In genomic region chr8:119559402-119559720, GRCm38 (mm10) we compare ENCODE assay signal across 8 mouse cellular contexts. TPM values are rescaled to one million over a fixed set of nuclear protein-coding genes. Genes with fewer than 3 reads are reported as not detected.
A peak's percentile ranks its signal among the peaks of the same experiment; 100 is the strongest.
DNase-seq lines count a peak whose midpoint lies in the region; ATAC-seq and TF ChIP-seq lines count a peak whose summit lies in the region.

No protein-coding gene starts in this region.

- H3K36me3 ChIP-seq in hindbrain, embryonic 12.5 days = peaks cover 34% of the 10 kb centered on the region
- H3K36me3 ChIP-seq in hindbrain, embryonic 14.5 days (replicated peaks; ENCODE audit: control insufficient read depth, insufficient read depth) = peaks cover 39% of the 10 kb centered on the region
- H3K36me3 ChIP-seq in hindbrain, embryonic 16.5 days (ENCODE audit: control insufficient read depth, insufficient read depth, low read length) = peaks cover 16% of the 10 kb centered on the region
- peaks cover 29% of the 10 kb centered on the region for H3K36me3 ChIP-seq in midbrain, embryonic 15.5 days (replicated peaks)

- ATAC-seq in hindbrain, embryonic 12.5 days (ENCODE audit: low FRiP score) = 0 out of 2 replicates have a peak, but pooled peaks have one; percentile 1
- ATAC-seq in hindbrain, embryonic 14.5 days (ENCODE audit: low FRiP score) = no peak
- peak; percentile 4; the same call in 1 of the 2 replicates for ATAC-seq in hindbrain, embryonic 16.5 days
- peak; percentile 3; the same call in 1 of the 2 replicates for ATAC-seq in midbrain, embryonic 15.5 days (replicated peaks)
- ATAC-seq in CD4-positive, CD25-positive, alpha-beta regulatory T cell, adult 4 months = no peak

- H3K27ac ChIP-seq in hindbrain, embryonic 12.5 days = peak overlapping the region; percentile 93; the same call in 1 of the 2 replicates
- no peak overlapping the region for H3K27ac ChIP-seq in hindbrain, embryonic 14.5 days
- no peak overlapping the region for H3K27ac ChIP-seq in cortical plate, adult 2 months (ENCODE audit: insufficient read depth, low read length)
- H3K27ac ChIP-seq in hindbrain, embryonic 16.5 days (ENCODE audit: low read depth, low read length) = peak overlapping the region; percentile 79
- H3K27ac ChIP-seq in midbrain, embryonic 15.5 days = peak overlapping the region; percentile 95

- H3K4me2 ChIP-seq in hindbrain, embryonic 12.5 days (replicated peaks) = peak overlapping the region; percentile 60
- no peak overlapping the region; the same call in 1 of the 2 replicates for H3K4me2 ChIP-seq in hindbrain, embryonic 14.5 days (replicated peaks)
- H3K4me2 ChIP-seq in hindbrain, embryonic 16.5 days (ENCODE audit: low read length) = peak overlapping the region; percentile 81; the same call in 1 of the 2 replicates
- peak overlapping the region; percentile 76; the same call in 1 of the 2 replicates for H3K4me2 ChIP-seq in midbrain, embryonic 15.5 days

- no peak for DNase-seq in hindbrain, embryonic 14.5 days (ENCODE audit: low spot score)
- DNase-seq in left cerebral cortex, adult 11 months (ENCODE audit: low spot score) = no peak
- no peak for DNase-seq in lung, adult 18-20 months

- peaks cover 13% of the 10 kb centered on the region for H3K4me1 ChIP-seq in hindbrain, embryonic 12.5 days
- H3K4me1 ChIP-seq in hindbrain, embryonic 14.5 days (replicated peaks; ENCODE audit: control insufficient read depth, insufficient read depth, low read length) = peaks cover 13% of the 10 kb centered on the region
- H3K4me1 ChIP-seq in cortical plate, adult 2 months (ENCODE audit: control insufficient read depth, insufficient read depth, low read length) = peaks cover 2% of the 10 kb centered on the region; the same call in 1 of the 2 replicates
- peaks cover 25% of the 10 kb centered on the region for H3K4me1 ChIP-seq in hindbrain, embryonic 16.5 days (ENCODE audit: control insufficient read depth, insufficient read depth, low read depth, low read length)
- peaks cover 35% of the 10 kb centered on the region for H3K4me1 ChIP-seq in midbrain, embryonic 15.5 days

- no peak for TF ChIP-seq POLR2A in cortical plate, adult 2 months (IDR thresholded peaks at IDR 0.05; ENCODE audit: extremely low read depth, insufficient read depth, low read length)

- no peaks in the 10 kb centered on the region for H3K27me3 ChIP-seq in hindbrain, embryonic 12.5 days
- H3K27me3 ChIP-seq in hindbrain, embryonic 14.5 days (ENCODE audit: control insufficient read depth, insufficient read depth, low read length) = no peaks in the 10 kb centered on the region
- no peaks in the 10 kb centered on the region for H3K27me3 ChIP-seq in hindbrain, embryonic 16.5 days (replicated peaks; ENCODE audit: control insufficient read depth, insufficient read depth, low read length)
- no peaks in the 10 kb centered on the region for H3K27me3 ChIP-seq in midbrain, embryonic 15.5 days (replicated peaks)

- no peaks in the 10 kb centered on the region for H3K9me3 ChIP-seq in hindbrain, embryonic 12.5 days (replicated peaks)
- no peaks in the 10 kb centered on the region for H3K9me3 ChIP-seq in hindbrain, embryonic 14.5 days (ENCODE audit: control insufficient read depth, low read length)
- H3K9me3 ChIP-seq in hindbrain, embryonic 16.5 days (ENCODE audit: control insufficient read depth, low read length) = no peaks in the 10 kb centered on the region
- H3K9me3 ChIP-seq in midbrain, embryonic 15.5 days = no peaks in the 10 kb centered on the region

- no peak overlapping the region for H3K9ac ChIP-seq in hindbrain, embryonic 12.5 days
- H3K9ac ChIP-seq in hindbrain, embryonic 14.5 days = no peak overlapping the region
- peak overlapping the region; percentile 68 for H3K9ac ChIP-seq in hindbrain, embryonic 16.5 days (ENCODE audit: low read depth, low read length)
- peak overlapping the region; percentile 45; the same call in 1 of the 2 replicates for H3K9ac ChIP-seq in midbrain, embryonic 15.5 days

- no peak overlapping the region for H3K4me3 ChIP-seq in hindbrain, embryonic 12.5 days
- no peak overlapping the region for H3K4me3 ChIP-seq in hindbrain, embryonic 14.5 days (replicated peaks; ENCODE audit: low read length)
- peak overlapping the region; percentile 92; the same call in 1 of the 2 replicates for H3K4me3 ChIP-seq in cortical plate, adult 2 months (ENCODE audit: insufficient read depth, low read length)
- H3K4me3 ChIP-seq in hindbrain, embryonic 16.5 days (ENCODE audit: low read length) = no peak overlapping the region
- H3K4me3 ChIP-seq in midbrain, embryonic 15.5 days = peak overlapping the region; percentile 74; the same call in 1 of the 2 replicates

- no peak for TF ChIP-seq CTCF in cortical plate, adult 2 months (IDR thresholded peaks at IDR 0.05; ENCODE audit: extremely low read depth, insufficient read depth, low read length)

- 94% methylated on average over 6 of the region's 6 CpGs for WGBS in hindbrain, embryonic 12.5 days
- 92% methylated on average over 6 of the region's 6 CpGs for WGBS in hindbrain, embryonic 14.5 days
- 96% methylated on average over 6 of the region's 6 CpGs for WGBS in hindbrain, embryonic 16.5 days
- WGBS in midbrain, embryonic 15.5 days = 85% methylated on average over 6 of the region's 6 CpGs

RNA-seq across cellular contexts. Expression of gene Mbtps1, which starts 0.8 kb away (rescaled TPM):
- polyA plus RNA-seq in hindbrain, embryonic 12.5 days (2016; fragmentation: Nextera tagmentation; extraction: Ambion mirVana) = 103 and 110 TPM in 2 replicates
- polyA plus RNA-seq in hindbrain, embryonic 14.5 days (2014; fragmentation: Nextera tagmentation; extraction: Ambion mirVana) = 50.9 and 51.1 TPM in 2 replicates
- polyA plus RNA-seq in cortical plate, adult 2 months (2012; rRNA removed) = 63.1 and 66.1 TPM in 2 replicates
- 46.3 and 55.0 TPM in 2 replicates for polyA plus RNA-seq in hindbrain, embryonic 16.5 days (2015; fragmentation: Nextera tagmentation; extraction: Ambion mirVana)
- 59.5 and 61.1 TPM in 2 replicates for polyA plus RNA-seq in midbrain, embryonic 15.5 days (2015; fragmentation: Nextera tagmentation; extraction: Ambion mirVana)
- 10 to 100 TPM; 45.9 to 90.2 TPM for polyA plus RNA-seq in CD4-positive, CD25-positive, alpha-beta regulatory T cell, adult 4 months (2017; shearing (Covaris generic))

RNA-seq across cellular contexts. Expression of gene Hsdl1, which starts 15.6 kb away (rescaled TPM):
- 85.3 and 91.1 TPM in 2 replicates for polyA plus RNA-seq in hindbrain, embryonic 12.5 days (2016; fragmentation: Nextera tagmentation; extraction: Ambion mirVana)
- 163 and 182 TPM in 2 replicates for polyA plus RNA-seq in hindbrain, embryonic 14.5 days (2014; fragmentation: Nextera tagmentation; extraction: Ambion mirVana)
- 31.1 and 32.2 TPM in 2 replicates for polyA plus RNA-seq in cortical plate, adult 2 months (2012; rRNA removed)
- 161 and 169 TPM in 2 replicates for polyA plus RNA-seq in hindbrain, embryonic 16.5 days (2015; fragmentation: Nextera tagmentation; extraction: Ambion mirVana)
- 212 and 213 TPM in 2 replicates for polyA plus RNA-seq in midbrain, embryonic 15.5 days (2015; fragmentation: Nextera tagmentation; extraction: Ambion mirVana)
- 10 to 100 TPM; 68.3 to 83.5 TPM for polyA plus RNA-seq in CD4-positive, CD25-positive, alpha-beta regulatory T cell, adult 4 months (2017; shearing (Covaris generic))

RNA-seq across cellular contexts. Expression of gene Dnaaf1, which starts 15.7 kb away (rescaled TPM):
- polyA plus RNA-seq in hindbrain, embryonic 12.5 days (2016; fragmentation: Nextera tagmentation; extraction: Ambion mirVana) = 0.61 TPM in 2 replicates
- 0.51 and 0.53 TPM in 2 replicates for polyA plus RNA-seq in hindbrain, embryonic 14.5 days (2014; fragmentation: Nextera tagmentation; extraction: Ambion mirVana)
- polyA plus RNA-seq in cortical plate, adult 2 months (2012; rRNA removed) = 0.21 and 0.44 TPM in 2 replicates
- polyA plus RNA-seq in hindbrain, embryonic 16.5 days (2015; fragmentation: Nextera tagmentation; extraction: Ambion mirVana) = 0.61 and 0.69 TPM in 2 replicates
- polyA plus RNA-seq in midbrain, embryonic 15.5 days (2015; fragmentation: Nextera tagmentation; extraction: Ambion mirVana) = 0.54 and 0.55 TPM in 2 replicates
- not detected for polyA plus RNA-seq in CD4-positive, CD25-positive, alpha-beta regulatory T cell, adult 4 months (2017; shearing (Covaris generic))

RNA-seq across cellular contexts. Expression of gene Taf1c, which starts 45.7 kb away (rescaled TPM):
- 13.2 and 14.9 TPM in 2 replicates for polyA plus RNA-seq in hindbrain, embryonic 12.5 days (2016; fragmentation: Nextera tagmentation; extraction: Ambion mirVana)
- polyA plus RNA-seq in hindbrain, embryonic 14.5 days (2014; fragmentation: Nextera tagmentation; extraction: Ambion mirVana) = 13.3 and 14.0 TPM in 2 replicates
- polyA plus RNA-seq in cortical plate, adult 2 months (2012; rRNA removed) = 15.8 and 16.6 TPM in 2 replicates
- 13.0 and 15.2 TPM in 2 replicates for polyA plus RNA-seq in hindbrain, embryonic 16.5 days (2015; fragmentation: Nextera tagmentation; extraction: Ambion mirVana)
- polyA plus RNA-seq in midbrain, embryonic 15.5 days (2015; fragmentation: Nextera tagmentation; extraction: Ambion mirVana) = 16.6 and 17.7 TPM in 2 replicates
- polyA plus RNA-seq in CD4-positive, CD25-positive, alpha-beta regulatory T cell, adult 4 months (2017; shearing (Covaris generic)) = 10 to 100 TPM; 13.3 to 17.1 TPM

RNA-seq across cellular contexts. Expression of gene Adad2, which starts 53.2 kb away (rescaled TPM):
- 0.18 TPM in 1 of 2 replicates, not detected in the other for polyA plus RNA-seq in hindbrain, embryonic 12.5 days (2016; fragmentation: Nextera tagmentation; extraction: Ambion mirVana)
- polyA plus RNA-seq in hindbrain, embryonic 14.5 days (2014; fragmentation: Nextera tagmentation; extraction: Ambion mirVana) = not detected in 2 replicates
- polyA plus RNA-seq in cortical plate, adult 2 months (2012; rRNA removed) = 0.08 and 0.23 TPM in 2 replicates
- polyA plus RNA-seq in hindbrain, embryonic 16.5 days (2015; fragmentation: Nextera tagmentation; extraction: Ambion mirVana) = 0.23 and 0.29 TPM in 2 replicates
- 0.23 and 0.31 TPM in 2 replicates for polyA plus RNA-seq in midbrain, embryonic 15.5 days (2015; fragmentation: Nextera tagmentation; extraction: Ambion mirVana)
- not detected for polyA plus RNA-seq in CD4-positive, CD25-positive, alpha-beta regulatory T cell, adult 4 months (2017; shearing (Covaris generic))

Comparison
In these comparisons a context has a peak if more than half of its experiments do, and no peak if none do; other contexts are left out.
1. ATAC-seq: peak in hindbrain, embryonic 12.5 days (single experiment), hindbrain, embryonic 16.5 days (single experiment) and midbrain, embryonic 15.5 days (single experiment); none in hindbrain, embryonic 14.5 days (single experiment) and CD4-positive, CD25-positive, alpha-beta regulatory T cell, adult 4 months (single experiment).
2. H3K27ac ChIP-seq: peak in hindbrain, embryonic 12.5 days (single experiment), hindbrain, embryonic 16.5 days (single experiment) and midbrain, embryonic 15.5 days (single experiment); none in hindbrain, embryonic 14.5 days (single experiment) and cortical plate, adult 2 months (single experiment).
3. H3K9ac ChIP-seq: peak in hindbrain, embryonic 16.5 days (single experiment) and midbrain, embryonic 15.5 days (single experiment); none in hindbrain, embryonic 12.5 days (single experiment) and hindbrain, embryonic 14.5 days (single experiment).
4. H3K4me3 ChIP-seq: peak in cortical plate, adult 2 months (single experiment) and midbrain, embryonic 15.5 days (single experiment); none in hindbrain, embryonic 12.5 days (single experiment), hindbrain, embryonic 14.5 days (single experiment) and hindbrain, embryonic 16.5 days (single experiment).